Mouse (Mus musculus) embryonic facial prominence, embryonic 12.5 days (tissue): ENCODE data around the gene H2-DMa. TPM values are rescaled to one million over a fixed set of nuclear protein-coding genes. Genes with fewer than 3 reads are reported as not detected.

Experiments used
- ATAC-seq: fragments of 200-750 bp; cut with Nextera tagmentation; 2 replicates; pipeline ENCODE4 v1.8.0; 2017; ENCODE audit not compliant: insufficient number of reproducible peaks, insufficient read depth, low FRiP score, low TSS enrichment
- H3K27ac ChIP-seq: fragments of 300-500 bp; sonication (generic); 2 replicates; pipeline ENCODE4 v1.5.1; 2016; ENCODE audit warnings: mild to moderate bottlenecking
- H3K27me3 ChIP-seq: fragments of 300-500 bp; sonication (generic); 2 replicates; pipeline ENCODE4 v1.6.1; 2016; ENCODE audit warnings: mild to moderate bottlenecking, moderate library complexity
- H3K36me3 ChIP-seq: fragments of 300-500 bp; sonication (generic); 2 replicates; pipeline ENCODE4 v1.6.1; 2016; ENCODE audit warnings: mild to moderate bottlenecking
- H3K4me1 ChIP-seq: fragments of 300-500 bp; sonication (generic); 2 replicates; pipeline ENCODE4 v1.6.1; 2016
- H3K4me2 ChIP-seq: fragments of 300-500 bp; sonication (generic); replicated peaks from 2 replicates; pipeline ENCODE4 v1.6.1; 2016; ENCODE audit warnings: mild to moderate bottlenecking, moderate library complexity
- H3K4me3 ChIP-seq: fragments of 300-500 bp; sonication (generic); 2 replicates; pipeline ENCODE4 v1.5.1; 2016; ENCODE audit warnings: mild to moderate bottlenecking
- H3K9ac ChIP-seq: fragments of 300-500 bp; sonication (generic); 2 replicates; pipeline ENCODE4 v1.6.1; 2016; ENCODE audit warnings: mild to moderate bottlenecking, moderate library complexity
- H3K9me3 ChIP-seq: fragments of 300-500 bp; sonication (generic); 2 replicates; pipeline ENCODE4 v1.6.1; 2016; ENCODE audit warnings: mild to moderate bottlenecking, moderate library complexity
- WGBS: fragments of 180-500 bp; shearing (Covaris S2); methylation state at CpG from one replicate; pipeline ENCODE4 v1.1.7; 2016; 5-methylcytosine and 5-hydroxymethylcytosine counted together
- polyA plus RNA-seq: library from polyadenylated mRNA; unstranded; fragments of >200 nt; fragmentation: Nextera tagmentation; extraction: Ambion mirVana; gene quantifications from 2 replicates; pipeline ENCODE4 v1.2.1, GENCODE M21; 2016

H2-DMa gene
- polyA plus RNA-seq, 1 experiment from 2014 or later: 12.3 TPM

DNA sequence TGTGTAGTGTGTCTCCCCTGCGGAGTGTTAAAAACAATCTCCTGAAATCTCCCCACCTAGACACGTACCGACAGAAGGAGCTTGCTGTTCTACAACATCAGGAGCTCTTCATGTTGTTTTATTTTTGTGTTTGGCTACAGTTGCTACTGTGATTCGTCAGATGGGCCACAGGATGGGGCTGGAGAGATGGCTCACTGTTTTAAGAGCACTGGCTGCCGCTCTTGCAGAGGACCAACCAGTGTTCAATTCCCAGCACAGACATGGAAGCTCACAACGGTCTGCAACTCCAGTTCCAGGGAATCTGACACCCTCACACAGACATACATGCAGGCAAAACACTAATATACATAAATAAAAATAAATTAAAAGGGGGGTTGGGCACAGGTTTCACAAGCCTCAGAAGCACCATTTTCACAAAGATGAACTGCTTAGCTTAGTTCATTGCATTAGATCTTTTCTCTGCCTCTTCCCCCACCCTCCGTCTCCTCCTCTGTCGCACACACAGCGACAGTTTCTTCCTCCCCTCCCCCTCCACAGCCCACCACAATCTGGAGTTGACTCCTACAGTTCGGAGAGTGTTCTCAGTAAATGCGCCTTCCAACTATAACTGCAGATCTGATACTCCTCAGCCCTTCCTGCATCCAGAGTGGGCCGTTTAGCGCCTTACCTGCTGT, 9.1 kb downstream of the H2-DMa start:
- 22% methylated on average over 13 of the region's 13 CpGs for WGBS
- H3K27ac ChIP-seq: no peak overlapping the region
- no peak overlapping the region for H3K9ac ChIP-seq

DNA sequence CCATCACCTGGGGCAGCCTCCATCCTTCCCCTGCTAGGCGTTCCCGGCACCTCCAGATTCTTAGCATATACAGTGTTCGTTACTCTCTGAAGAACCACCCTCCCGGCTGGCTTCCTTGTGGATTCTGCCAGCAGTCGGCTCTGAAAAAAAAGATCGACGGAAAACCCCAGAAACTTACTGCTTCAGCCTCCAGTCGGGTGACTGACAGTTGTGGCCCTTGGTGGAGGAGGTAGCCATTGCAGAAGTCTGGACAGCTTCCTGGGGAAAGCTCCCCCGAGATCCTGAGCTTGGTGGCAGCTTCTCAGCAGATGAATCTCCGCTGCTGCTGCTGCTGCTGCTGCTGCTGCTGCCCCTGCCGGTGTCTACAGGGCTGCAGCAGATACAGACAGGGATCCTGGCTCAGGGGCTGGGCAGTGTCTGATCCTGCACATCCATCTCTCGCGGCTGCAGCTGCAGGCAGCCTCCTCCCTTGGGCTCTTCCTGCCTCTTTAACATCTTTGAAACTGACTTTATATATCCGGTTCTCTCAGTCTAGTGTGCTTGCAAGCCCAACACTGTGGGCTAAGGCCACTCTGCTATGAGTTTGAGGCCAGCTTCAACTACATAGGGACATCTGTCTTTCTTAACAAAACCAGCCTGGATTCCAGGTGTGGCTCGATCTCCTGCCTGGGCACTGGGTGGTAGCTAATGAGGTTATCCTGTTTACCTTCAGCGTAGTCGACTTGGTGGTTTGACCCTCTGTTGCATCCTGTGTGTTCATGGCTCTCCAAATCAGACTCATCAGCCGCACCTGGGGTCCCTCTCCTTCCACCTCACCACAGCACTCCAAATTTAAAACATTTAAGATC, 9.8 kb downstream of the H2-DMa start:
- peak overlapping the region; percentile 9; the same call in 1 of the 2 replicates for H3K4me3 ChIP-seq
- no peak overlapping the region; the same call in 1 of the 2 replicates for H3K9ac ChIP-seq
- H3K27ac ChIP-seq: no peak overlapping the region
- no peaks in the 10 kb centered on the region for H3K9me3 ChIP-seq
- peak overlapping the region; percentile 23 for H3K4me2 ChIP-seq
- 0 out of 2 replicates have a peak, but pooled peaks cover 2% of the 10 kb centered on the region for H3K36me3 ChIP-seq
- ATAC-seq: no peak
- peaks cover 20% of the 10 kb centered on the region for H3K4me1 ChIP-seq
- H3K27me3 ChIP-seq: no peaks in the 10 kb centered on the region
- WGBS: 19% methylated on average over 18 of the region's 18 CpGs

More for the DNA sequence above, 9.1 kb downstream of the H2-DMa start:
- H3K9me3 ChIP-seq: no peaks in the 10 kb centered on the region
- ATAC-seq: no peak
- H3K4me2 ChIP-seq: peak overlapping the region; percentile 23
- H3K36me3 ChIP-seq: 0 out of 2 replicates have a peak, but pooled peaks cover 2% of the 10 kb centered on the region
- peak overlapping the region; percentile 9; the same call in 1 of the 2 replicates for H3K4me3 ChIP-seq
- H3K4me1 ChIP-seq: peaks cover 28% of the 10 kb centered on the region
- H3K27me3 ChIP-seq: no peaks in the 10 kb centered on the region

DNA sequence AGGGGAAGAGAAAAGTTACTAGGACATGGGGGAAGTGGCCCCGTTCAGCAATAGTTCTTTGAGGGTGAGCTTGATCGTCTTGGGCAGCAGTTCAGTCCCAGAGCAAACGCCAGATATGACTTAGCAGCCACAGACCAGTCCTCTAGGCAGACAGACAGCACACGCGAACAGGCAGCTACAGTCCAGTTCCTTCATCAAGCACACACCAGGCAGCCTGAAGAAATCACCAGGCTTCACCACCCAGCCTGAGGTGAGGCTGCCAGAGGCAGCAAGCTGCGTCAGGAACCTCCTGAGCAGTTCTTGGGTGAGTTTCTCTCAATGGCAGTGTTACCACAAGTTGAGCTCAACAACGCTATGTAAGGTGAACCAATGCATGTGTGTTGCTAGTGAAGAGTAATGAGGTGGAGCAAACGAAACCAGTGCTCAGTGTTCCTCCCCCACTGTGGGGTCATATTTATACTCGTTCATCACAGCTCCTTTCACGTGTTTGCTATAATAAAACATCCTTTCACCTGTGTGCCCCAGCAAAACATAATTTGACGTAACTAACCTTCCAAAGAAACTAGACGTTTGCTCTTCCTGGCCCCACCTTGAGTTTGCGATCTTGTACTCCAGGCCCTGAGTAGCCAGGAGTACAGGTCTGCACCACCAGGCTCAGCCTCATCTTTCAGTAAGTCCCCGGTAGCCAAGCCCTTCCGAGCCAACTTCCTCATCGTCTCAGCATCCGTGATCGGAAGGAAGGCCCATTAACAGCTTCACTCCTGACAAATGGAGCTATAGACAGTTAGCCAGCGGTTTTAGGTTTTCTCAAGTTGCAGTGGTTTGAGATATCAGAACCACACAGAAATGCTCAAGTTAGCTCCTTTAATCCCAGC, 11.0 kb downstream of the H2-DMa start:
- ATAC-seq: no peak
- peaks cover 20% of the 10 kb centered on the region for H3K4me1 ChIP-seq
- H3K9me3 ChIP-seq: no peaks in the 10 kb centered on the region
- H3K36me3 ChIP-seq: 0 out of 2 replicates have a peak, but pooled peaks cover 2% of the 10 kb centered on the region
- no peaks in the 10 kb centered on the region for H3K27me3 ChIP-seq
- WGBS: 81% methylated on average over 19 of the region's 19 CpGs
- H3K9ac ChIP-seq: no peak overlapping the region
- H3K4me2 ChIP-seq: no peak overlapping the region
- no peak overlapping the region for H3K4me3 ChIP-seq
- H3K27ac ChIP-seq: no peak overlapping the region

DNA sequence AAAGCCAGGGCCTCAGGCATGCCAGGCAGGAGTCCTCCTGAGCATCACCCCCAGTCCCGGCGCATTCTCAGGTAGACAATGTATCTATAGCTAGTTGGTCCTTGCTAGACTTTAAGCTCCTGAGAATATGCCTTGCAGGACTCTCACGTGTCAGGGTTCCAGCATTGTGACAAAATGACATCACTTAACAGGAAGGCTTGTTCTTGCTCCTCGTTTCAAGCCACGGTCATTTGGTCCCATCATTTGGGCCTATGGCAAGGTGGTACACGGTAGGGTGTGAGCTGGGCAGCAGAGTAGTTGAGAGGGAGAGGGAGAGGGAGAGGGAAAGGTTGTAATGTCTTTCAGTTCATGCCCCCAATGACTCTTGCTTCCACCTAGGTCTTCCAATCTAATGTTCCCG, 12.6 kb downstream of the H2-DMa start:
- no peak overlapping the region for H3K4me3 ChIP-seq
- no peaks in the 10 kb centered on the region for H3K9me3 ChIP-seq
- H3K9ac ChIP-seq: no peak overlapping the region
- peaks cover 19% of the 10 kb centered on the region for H3K4me1 ChIP-seq
- no peaks in the 10 kb centered on the region for H3K36me3 ChIP-seq
- peaks cover 9% of the 10 kb centered on the region for H3K27me3 ChIP-seq
- H3K27ac ChIP-seq: no peak overlapping the region
- no peak for ATAC-seq
- H3K4me2 ChIP-seq: no peak overlapping the region
- 62% methylated on average over 7 of the region's 7 CpGs for WGBS

DNA sequence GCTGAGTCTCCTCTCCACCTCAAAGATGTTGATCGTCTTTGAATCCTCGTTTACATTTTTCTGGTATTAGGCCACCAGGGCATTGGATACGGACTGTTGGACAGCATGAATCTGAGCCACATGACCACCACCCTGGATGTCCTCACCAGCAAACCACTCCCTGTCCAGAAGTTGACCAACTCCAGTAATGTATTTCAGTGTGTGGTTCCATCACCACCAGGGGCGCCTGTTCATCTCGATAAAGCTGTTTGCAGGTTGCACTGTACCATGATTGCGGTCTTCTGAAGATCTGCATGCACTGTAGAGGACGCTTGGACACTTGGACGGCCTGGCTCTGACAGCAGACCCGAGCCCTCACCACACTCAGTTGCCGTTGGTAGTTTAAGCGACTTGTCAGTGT, 13.9 kb downstream of the H2-DMa start:
- no peak overlapping the region for H3K4me3 ChIP-seq
- H3K9ac ChIP-seq: no peak overlapping the region
- H3K9me3 ChIP-seq: no peaks in the 10 kb centered on the region
- peaks cover 11% of the 10 kb centered on the region for H3K4me1 ChIP-seq
- no peak for ATAC-seq
- H3K4me2 ChIP-seq: no peak overlapping the region
- WGBS: 85% methylated on average over 11 of the region's 11 CpGs
- H3K36me3 ChIP-seq: no peaks in the 10 kb centered on the region
- peaks cover 20% of the 10 kb centered on the region for H3K27me3 ChIP-seq
- no peak overlapping the region for H3K27ac ChIP-seq

DNA sequence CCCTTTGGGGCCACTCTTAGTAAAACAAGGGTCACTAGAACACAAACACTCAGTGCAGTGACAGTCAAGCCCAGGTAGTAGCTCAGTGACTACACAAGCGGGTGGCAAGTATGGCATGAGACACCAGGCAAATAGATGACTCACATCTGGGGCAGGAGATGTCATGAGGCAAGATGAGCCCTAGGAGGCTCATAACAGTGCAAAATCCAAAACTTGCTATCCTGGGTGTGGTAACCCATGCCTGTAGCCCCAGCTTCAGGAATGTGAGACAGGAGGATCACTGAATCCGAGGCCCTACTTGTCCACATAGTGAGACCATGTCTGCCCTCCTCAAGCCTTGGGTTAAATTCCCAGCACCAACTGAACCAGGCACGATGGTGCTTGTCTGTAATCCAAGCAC, 15.1 kb downstream of the H2-DMa start:
- H3K27ac ChIP-seq: no peak overlapping the region
- ATAC-seq: no peak
- H3K4me2 ChIP-seq: no peak overlapping the region
- no peak overlapping the region for H3K4me3 ChIP-seq
- H3K36me3 ChIP-seq: no peaks in the 10 kb centered on the region
- WGBS: 86% methylated on average over 3 of the region's 3 CpGs
- peaks cover 30% of the 10 kb centered on the region for H3K27me3 ChIP-seq
- no peak overlapping the region for H3K9ac ChIP-seq
- peaks cover 1% of the 10 kb centered on the region for H3K4me1 ChIP-seq
- no peaks in the 10 kb centered on the region for H3K9me3 ChIP-seq

DNA sequence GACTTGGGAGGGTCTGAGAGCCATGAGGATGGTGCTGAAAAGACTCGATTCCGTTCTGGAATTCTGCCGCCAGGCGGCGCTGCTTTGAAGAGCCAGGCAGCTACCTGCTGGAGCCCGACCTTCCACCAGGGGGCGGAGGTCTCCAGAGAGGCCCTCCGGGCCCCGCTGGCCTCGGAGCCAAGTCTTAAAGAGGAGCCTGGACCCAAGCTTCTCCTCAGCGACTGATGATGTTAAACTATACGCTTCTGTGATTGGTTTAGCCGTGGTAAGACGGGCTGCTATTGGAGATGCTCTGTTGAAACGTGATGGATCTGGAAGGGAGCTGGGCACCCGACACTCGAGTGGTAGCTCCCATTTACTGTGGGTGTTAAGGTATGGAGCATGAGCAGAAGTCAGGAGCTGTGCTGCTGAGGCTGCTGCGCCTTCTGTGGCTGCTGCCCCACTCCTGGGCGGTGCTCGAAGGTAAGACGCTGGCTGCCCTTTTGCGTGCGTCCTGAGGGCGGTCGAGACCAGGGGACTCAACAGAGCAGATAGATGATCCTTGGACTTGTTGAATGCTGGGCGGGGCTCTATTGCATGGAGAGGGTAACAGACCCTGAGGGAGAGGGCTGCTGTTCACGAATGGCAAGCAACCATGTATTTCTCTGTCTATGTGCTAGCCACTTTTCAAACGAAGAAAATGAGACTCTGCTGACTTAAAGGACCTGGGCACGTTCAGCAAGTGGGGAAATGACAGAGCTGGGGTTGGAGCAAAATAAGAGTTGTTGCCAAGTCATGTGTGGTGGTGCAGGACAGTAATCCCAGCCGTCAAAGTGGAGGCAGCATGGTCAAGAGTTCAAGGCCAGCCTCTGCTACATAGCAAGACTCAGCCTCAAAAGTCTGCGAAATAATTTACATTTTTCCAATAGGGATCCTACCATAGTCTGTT, 16.2 kb downstream of the H2-DMa start:
- peak overlapping the region; percentile 60 for H3K4me2 ChIP-seq
- no peaks in the 10 kb centered on the region for H3K9me3 ChIP-seq
- peaks cover 39% of the 10 kb centered on the region for H3K27me3 ChIP-seq

DNA sequence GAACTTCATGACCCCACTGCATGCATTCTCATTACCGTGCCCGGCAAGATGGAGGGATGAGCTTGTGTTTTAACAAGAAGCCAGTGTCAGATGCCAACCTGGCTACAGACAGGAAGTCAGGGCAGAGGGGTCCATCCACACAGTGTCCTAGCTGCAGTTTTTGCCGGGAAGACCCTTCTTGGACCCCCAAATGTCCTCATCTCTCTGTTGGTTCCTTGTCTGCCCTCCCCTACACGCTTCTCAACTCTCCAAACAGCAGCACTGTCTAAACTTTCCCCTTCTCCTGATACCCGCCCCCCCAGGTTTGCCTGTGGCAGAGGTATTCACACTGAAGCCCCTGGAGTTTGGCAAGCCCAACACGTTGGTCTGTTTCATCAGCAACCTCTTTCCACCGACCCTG, 18.3 kb downstream of the H2-DMa start:
- H3K9ac ChIP-seq: no peak overlapping the region
- H3K27ac ChIP-seq: no peak overlapping the region
- WGBS: 76% methylated on average over 7 of the region's 7 CpGs
- peaks cover 47% of the 10 kb centered on the region for H3K27me3 ChIP-seq
- no peaks in the 10 kb centered on the region for H3K36me3 ChIP-seq
- no peaks in the 10 kb centered on the region for H3K9me3 ChIP-seq
- H3K4me1 ChIP-seq: peaks cover 11% of the 10 kb centered on the region; the same call in 1 of the 2 replicates
- no peak overlapping the region for H3K4me2 ChIP-seq
- no peak overlapping the region for H3K4me3 ChIP-seq
- ATAC-seq: no peak

More for the DNA sequence above, 16.2 kb downstream of the H2-DMa start:
- Histone ChIP-seq H3K27ac (no peak overlapping the region), H3K4me1 (peaks cover 8% of the 10 kb centered on the region; the same call in 1 of the 2 replicates), H3K4me3 (peak overlapping the region; percentile 33), H3K36me3 (no peaks in the 10 kb centered on the region), H3K9ac (no peak overlapping the region)
- 7% methylated on average over 31 of the region's 31 CpGs for WGBS
- peak; percentile 90 for ATAC-seq

DNA sequence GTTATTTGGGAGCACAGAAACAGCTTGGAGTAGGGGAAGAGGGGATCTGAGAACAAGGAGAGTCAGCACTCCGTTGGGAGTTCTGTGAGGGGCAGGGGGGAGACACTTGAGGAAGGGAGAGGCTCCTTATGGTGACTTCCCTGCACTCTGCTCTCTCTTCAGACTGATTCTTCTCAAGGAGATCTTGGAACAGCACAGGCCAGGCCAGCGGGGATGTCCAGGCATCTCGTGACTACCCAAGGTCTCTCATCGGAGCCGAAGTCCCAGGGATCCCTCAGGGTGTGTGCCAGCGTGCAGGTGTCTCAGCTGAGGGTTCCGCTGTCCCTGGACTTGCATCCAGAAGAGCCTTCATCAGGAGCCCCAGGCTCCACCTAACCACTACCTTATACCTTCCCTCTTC, 19.3 kb downstream of the H2-DMa start:
- ATAC-seq: no peak
- 67% methylated on average over 7 of the region's 7 CpGs for WGBS
- peaks cover 47% of the 10 kb centered on the region for H3K27me3 ChIP-seq
- peak overlapping the region; percentile 66; the same call in 1 of the 2 replicates for H3K4me2 ChIP-seq
- no peak overlapping the region for H3K9ac ChIP-seq
- H3K4me3 ChIP-seq: no peak overlapping the region
- H3K9me3 ChIP-seq: no peaks in the 10 kb centered on the region
- no peaks in the 10 kb centered on the region for H3K36me3 ChIP-seq
- H3K27ac ChIP-seq: no peak overlapping the region
- H3K4me1 ChIP-seq: peaks cover 20% of the 10 kb centered on the region

DNA sequence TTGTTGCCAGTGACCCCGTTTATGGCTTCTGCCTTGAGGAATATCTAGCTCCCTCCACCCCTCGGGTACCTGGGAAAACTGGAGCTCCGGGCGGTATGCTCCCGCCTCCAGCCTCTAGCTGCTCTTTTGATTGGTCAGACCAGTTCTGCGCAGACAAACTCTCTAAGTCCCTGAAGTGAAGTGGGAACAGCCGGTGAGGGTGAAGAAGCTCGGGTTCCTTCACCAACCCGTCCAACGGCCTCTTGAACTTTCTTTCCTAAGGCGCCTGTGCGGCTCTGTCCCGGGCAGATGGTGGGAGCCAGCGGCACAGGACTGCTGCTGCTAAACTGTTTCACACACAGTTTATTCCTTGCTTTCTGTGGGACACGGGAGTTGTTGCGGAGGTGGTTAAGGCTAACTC, 20.1 kb downstream of the H2-DMa start:
- Histone ChIP-seq H3K36me3 (no peaks in the 10 kb centered on the region), H3K9me3 (no peaks in the 10 kb centered on the region), H3K4me1 (peaks cover 20% of the 10 kb centered on the region), H3K9ac (0 out of 2 replicates have a peak overlapping the region, but pooled peaks have one; percentile 27), H3K27ac (no peak overlapping the region), H3K4me2 (peak overlapping the region; percentile 66), H3K4me3 (peak overlapping the region; percentile 36), H3K27me3 (peaks cover 47% of the 10 kb centered on the region)
- no peak for ATAC-seq
- 1% methylated on average over 16 of the region's 16 CpGs for WGBS
